Mouse (Mus musculus): Measurements from ENCODE around the gene Wdr62. TPM values are rescaled to one million over a fixed set of nuclear protein-coding genes. Genes with fewer than 3 reads are reported as not detected.
"Not testable (repeated sequence)": the region's sequence is repeated elsewhere in the genome, so short reads cannot be mapped to it uniquely, and the experiment has no call there.

Gene Wdr62
- total RNA-seq, 2 experiments from 2014 or later, result 11.5 to 22.8 TPM

DNA sequence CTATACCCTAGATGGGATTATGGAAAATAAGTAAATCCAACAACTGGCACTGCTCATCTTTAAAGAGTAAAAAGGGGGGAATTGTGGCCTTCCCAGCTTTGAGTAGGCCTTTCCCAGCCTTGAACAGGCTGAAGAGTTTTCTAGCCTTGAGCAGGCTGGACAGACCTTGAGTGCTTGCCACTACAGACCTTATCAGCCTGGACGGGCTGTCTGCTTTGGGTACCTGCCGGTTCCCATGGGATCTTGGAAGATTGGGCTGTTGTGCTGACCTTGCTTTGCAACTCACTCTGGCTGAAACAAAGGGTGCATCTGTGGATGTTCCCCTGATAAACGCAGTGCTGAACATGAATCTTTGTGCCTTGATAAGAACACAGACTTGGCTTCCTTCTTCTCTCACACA lies 66.3 kb downstream of the Wdr62 start:
- ATAC-seq (replicated peaks; ENCODE audit: poor library complexity), result no peak

DNA sequence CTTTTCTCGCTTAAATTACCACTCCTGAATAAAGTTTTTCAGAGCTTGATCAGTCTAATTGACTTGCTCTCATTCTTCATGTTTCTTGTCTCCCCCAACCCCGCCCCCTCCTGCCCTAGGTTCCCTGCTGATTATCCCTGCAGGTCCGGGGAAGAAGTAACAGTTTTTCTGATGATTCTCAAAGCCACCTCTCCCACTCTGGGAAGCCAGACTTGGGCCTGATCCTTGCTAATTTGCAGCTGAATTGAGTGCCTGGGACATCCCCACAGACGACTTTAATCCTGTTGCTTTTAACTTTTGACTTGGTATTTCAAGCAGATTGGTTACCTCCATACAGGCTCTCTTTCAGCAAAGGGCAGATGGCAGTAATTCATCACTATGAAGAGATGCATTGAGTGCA lies 69.2 kb downstream of the Wdr62 start:
- ATAC-seq (replicated peaks; ENCODE audit: poor library complexity), result no peak

DNA sequence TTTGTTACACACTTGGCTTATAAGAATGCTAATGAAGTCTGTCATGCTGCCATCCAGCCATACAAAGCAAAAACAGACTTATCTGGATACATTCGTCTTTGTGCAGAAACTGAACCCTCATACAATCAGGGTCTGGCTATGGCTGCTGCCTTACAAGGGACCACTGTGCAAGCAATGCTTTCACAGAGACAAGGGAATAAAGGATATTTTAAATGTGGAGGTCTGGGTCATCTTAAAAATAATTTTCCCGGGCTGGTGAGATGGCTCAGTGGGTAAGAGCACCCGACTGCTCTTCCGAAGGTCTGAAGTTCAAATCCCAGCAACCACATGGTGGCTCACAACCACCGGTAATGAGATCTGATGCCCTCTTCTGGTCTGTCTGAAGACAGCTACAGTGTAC lies 73.9 kb downstream of the Wdr62 start:
- not testable (repeated sequence) for ATAC-seq (replicated peaks; ENCODE audit: poor library complexity)

DNA sequence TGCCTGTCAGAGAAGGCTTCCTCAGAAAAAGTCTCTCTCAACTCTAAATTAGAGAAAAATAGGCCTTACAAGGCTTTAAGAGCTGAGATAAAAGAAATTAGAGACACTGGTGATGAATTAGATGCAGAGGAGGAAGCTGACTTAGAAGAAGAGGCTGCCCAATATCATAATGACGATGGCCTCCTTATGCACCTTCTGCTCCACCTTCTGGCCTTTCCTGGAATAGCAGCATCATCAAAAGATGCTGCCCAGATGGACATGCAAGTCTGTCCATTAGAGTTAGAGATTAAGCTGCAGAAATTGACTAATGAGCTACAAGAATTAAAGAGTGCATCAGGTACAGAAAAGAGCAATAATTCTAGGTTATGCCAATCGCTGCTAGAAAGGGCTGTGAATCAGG lies 74.8 kb downstream of the Wdr62 start:
- peak; percentile 99 for ATAC-seq (replicated peaks; ENCODE audit: poor library complexity)

DNA sequence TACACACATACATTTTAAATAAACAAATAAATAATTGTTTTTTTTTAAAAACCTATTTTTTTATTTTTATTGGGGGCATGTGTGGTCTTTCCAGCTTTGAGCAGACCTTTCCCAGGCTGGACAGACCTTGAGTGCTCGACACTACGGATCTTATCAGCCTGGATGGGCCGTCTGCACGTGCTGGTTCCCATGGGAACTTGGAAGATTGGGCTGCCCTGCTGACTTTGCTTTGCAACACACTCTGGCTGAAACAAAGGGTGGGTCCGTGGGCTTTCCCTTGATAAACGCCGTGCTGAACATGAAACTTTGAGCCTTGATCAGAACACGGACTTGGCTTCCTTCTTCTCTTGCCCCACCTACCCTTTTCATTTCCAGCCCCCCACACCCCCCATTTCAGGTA lies 75.8 kb downstream of the Wdr62 start:
- ATAC-seq (replicated peaks; ENCODE audit: poor library complexity), result no peak

DNA sequence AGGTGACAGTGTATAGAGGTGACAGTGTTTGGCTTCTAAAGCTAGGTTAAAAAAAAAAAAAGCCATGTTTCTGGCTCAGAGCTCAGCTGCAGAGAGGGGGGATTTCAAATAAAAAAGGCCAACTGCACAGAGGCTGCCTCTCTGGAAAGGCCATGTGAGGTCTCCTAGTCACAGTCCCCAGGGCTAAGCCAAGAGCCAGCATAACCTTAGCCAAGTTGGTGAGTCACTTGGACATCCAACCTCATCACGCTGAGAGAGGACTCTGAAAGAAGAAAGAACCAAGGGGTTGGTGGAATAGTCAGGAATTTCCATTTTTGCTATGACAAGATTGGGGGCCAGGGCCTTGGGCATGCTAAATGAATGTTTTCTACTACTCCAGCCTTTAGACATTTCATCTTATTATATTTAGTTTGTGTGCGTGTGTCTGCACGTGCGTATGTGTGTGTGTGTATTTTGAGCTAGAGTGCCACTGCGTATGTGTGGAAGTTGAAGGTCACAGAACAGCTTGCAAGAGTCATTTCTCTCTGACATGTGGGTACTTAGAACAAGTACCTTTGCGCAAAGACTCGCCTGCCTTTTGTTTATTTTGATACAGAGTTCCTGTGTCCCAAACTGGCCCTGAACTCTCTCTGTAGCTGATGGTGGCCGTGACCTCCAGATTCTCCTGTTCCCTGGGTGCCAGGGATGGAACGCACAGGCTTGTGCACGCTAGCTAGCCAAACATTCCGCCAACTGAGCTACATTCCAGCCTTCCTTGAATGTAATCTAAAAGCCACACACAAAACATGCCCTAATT lies 77.1 kb downstream of the Wdr62 start:
- ATAC-seq (replicated peaks; ENCODE audit: poor library complexity), result no peak

DNA sequence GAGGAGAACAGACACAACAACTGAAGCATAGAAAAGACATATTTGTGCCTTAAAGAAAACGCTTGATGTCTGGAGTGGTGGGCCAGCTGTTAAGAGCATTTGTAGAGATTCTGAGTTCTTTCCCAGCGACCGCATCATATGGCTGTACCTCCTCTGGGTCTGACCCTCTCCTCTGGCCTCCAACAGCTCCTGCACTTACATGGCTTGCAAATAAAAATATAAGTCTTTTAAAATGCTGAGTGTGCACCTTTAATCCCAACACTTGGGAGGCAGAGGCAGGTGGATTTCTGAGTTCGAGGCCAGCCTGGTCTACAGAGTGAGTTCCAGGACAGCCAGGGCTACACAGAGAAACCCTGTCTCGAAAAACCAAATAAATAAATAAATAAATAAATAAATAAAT lies 79.6 kb downstream of the Wdr62 start:
- ATAC-seq (replicated peaks; ENCODE audit: poor library complexity), result not testable (repeated sequence)

DNA sequence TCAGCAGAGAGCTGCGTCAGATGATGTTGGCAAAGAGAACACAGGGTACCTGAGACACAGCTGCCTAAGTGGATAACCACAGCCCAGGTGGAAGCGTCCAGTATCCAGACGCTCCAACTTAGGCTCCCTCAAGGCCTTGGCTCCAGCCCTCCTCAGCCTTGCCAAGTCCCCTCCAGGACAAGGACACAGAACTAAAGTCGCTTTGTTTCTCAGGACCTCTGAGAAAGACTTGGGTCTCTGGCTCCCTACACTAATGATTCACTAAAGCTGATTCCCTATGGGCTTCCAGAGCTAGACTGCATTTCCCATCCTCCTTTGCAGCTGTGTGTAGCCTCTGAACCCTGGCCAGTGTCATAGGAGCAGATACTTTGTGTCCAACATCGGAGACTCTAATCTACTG lies 80.0 kb downstream of the Wdr62 start:
- no peak for ATAC-seq (replicated peaks; ENCODE audit: poor library complexity)

DNA sequence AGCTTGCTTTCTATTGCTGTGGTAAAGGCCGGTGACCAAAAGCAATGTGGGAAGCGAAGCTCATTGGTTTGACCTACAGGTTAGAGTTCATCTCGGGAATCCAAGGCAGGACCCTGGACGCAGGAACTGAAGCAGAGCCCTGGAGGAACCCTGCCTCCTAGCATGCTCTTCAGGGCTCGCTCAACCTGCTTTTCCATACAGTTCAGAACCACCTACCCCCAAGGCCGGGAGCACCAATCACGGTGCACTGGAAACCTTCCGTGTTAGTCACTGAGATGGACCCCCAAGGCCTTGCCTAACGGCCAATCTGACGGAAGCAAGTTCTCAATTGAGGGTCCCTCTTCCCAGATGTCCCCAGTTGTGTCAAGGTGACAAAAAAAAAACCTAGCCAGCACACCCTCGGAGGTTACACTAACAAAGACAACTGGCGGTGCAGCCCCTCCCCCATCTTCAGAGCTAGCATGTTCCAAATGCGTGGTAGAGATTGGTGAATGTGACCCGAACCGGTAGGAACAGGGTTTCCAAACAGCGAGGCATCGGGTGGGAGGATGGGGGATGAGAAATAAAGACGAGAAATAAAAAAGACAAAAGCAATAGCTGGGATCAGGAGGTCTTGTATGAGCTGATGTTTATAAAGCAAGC lies 80.6 kb downstream of the Wdr62 start:
- no peak for ATAC-seq (replicated peaks; ENCODE audit: poor library complexity)

DNA sequence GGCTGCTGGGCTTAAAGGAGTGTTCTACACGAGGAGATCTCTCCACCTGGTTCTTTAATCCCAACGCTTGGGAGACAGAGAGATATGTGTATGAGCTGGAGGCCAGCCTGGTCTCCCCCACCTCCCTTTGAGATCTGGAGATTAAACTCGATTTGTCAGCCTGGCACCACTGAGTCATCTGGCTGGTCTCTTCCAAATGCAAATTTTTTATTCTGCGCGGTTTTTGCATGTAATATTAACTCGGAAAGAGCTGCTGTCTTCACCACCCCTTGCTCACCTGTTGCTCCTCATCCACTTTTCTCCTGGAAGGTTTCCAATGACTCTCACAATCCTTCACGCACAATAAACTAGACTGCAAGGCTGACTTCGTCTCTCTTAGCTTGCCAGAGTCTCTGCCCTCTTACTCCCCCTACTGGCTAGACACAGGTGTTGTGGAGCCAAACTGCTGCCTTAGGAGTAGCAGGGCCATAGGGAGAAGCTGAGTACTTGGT lies 81.7 kb downstream of the Wdr62 start, which contains the start of gene Capns1:
Gene Capns1 (minus strand): TSS at position 331 of the 491 bp plus-strand sequence.
- ATAC-seq (replicated peaks; ENCODE audit: poor library complexity), result peak; percentile 76

DNA sequence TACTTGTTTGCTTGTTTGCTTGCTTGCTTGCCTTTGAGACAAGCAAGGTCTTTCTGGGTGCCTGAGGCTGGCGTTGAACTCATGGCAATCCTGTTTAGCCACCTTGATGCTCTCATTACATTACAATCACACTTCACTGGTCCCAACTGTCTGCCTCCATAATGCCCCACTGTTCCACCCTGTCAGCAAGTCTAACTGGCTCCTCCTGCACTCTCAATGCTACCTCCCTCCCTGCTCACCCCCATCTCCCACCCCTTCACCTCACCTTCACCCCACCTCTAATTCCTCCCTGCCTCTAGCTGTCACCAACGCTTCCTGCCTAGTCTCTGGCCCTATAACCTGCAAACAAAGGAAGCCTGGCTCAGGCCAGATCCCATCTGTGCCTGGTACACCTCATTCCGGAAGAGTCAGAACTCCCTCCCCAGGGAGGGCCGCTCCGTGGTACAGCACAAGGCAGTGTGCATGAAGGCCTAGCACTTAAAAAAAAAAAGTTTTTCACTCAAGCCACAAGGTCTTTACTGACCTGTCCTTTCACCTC lies 82.6 kb downstream of the Wdr62 start:
- no peak for ATAC-seq (replicated peaks; ENCODE audit: poor library complexity)

DNA sequence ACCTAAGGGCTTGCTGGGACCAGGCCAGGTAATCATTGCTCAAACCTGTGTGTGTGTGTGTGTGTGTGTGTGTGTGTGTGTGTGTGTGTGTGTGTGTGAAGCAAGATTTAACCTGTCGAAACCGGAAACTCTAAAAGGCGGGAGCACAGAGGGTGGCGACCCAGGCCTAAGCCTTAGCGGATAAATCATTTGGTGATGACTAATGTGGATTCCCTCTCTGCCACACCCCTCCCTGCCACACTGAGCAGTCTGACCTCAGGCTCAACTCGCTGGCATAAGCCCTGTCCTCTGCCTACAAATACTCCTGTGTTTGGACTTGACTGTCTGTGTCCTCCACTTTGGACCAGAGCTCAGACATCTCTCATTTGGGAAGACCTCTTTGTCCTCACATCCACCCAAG lies 84.0 kb downstream of the Wdr62 start:
- ATAC-seq (replicated peaks; ENCODE audit: poor library complexity), result 0 out of 2 replicates have a peak, but pooled peaks have one; percentile 13

DNA sequence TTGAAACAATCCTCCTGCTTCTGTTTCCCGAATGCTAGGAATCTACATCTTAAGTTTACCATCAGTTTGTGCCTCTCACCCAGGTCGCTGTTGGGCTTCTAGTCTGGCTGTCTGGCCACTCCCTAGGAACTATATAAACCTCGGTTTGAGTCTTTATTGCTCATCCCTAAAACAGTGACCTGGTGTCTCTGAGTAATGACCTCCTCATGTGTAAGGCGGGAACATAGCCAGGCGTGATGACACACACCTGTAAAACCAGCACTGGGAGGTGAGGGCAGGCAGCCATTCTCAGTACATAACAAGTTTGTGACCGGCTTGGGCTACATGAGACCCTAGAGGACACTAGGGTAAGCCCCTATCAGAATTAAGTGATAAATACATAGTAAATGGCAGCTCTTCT lies 84.8 kb downstream of the Wdr62 start:
- no peak for ATAC-seq (replicated peaks; ENCODE audit: poor library complexity)

DNA sequence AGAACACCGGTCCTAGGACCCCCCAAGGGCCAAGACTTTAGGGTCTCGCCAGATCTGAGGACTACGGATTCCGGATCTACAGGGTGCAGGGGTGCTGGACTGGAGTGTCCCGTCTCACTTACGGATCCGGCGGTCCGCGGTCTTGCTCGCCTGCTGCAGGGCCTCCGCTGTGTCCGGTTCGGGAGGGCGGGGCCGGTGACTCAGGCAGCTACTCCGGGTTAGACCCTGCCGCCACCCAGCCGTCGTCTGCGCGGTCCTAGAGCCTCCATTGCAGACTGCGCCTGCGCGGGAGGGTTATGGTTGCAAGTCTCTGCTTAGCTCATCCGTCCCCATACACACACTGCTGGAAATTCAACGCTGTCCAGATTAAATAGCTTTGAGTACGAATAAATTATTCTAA lies 85.3 kb downstream of the Wdr62 start:
- peak; percentile 80 for ATAC-seq (replicated peaks; ENCODE audit: poor library complexity)

DNA sequence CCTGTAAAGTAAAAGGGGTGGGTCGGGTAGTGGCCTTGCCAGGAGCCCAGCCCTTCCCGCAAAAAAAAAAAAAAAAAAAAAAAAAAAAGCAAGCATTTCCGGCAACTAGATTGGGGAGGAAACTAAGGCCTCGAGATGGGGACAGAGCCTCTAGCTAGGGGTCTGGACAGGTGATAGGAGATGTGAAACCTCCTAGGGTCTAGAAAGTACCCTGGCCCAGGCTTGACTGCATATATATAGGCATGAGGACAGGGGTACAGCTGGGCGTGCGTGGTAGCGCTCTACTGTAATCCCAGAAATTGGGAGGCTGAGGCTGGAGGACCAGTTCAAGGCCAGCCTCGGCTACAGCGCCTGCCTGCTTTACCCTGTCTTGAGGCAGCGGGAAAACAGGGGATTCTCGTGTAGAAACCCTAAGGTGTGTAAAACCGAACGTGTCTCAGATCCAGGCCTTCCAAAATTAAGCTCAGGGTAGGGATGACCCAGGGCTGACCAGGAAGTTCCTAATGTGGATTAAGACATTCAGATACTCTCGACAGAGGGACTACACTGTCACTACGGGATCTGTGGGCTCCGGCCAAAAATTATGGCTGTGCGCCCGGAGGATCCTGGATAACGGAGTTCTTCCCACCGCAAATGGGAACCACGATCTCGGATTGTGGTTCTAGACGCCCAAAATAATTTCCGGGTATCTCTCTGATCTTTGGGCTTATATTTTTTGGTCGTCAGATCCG lies 86.0 kb downstream of the Wdr62 start:
- peak; percentile 25 for ATAC-seq (replicated peaks; ENCODE audit: poor library complexity)

DNA sequence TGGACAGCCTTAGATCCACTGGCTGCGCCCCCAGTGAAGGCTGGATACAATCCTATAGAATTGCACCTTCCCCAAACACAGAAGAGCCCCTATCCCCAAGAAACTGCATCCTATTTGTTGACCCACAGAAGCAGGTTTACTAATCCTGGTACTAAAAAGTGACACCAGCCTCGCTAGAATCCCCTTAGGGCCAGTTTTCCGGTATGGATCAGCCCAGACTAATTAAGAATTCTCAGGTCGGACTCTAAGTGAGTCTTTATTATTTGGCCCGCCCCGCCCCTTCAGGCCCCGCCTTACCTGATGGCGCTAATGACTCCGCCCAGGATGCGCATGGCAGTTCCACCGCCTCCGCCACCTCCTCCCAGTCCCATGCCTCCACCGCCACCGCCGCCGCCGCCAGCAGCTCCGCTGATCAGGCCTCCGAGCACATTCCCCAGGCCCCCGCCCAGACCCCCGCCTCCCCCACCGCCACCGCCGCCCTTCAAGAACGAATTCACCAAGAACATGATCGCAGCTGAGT lies 86.6 kb downstream of the Wdr62 start:
- ATAC-seq (replicated peaks; ENCODE audit: poor library complexity), result peak; percentile 77

DNA sequence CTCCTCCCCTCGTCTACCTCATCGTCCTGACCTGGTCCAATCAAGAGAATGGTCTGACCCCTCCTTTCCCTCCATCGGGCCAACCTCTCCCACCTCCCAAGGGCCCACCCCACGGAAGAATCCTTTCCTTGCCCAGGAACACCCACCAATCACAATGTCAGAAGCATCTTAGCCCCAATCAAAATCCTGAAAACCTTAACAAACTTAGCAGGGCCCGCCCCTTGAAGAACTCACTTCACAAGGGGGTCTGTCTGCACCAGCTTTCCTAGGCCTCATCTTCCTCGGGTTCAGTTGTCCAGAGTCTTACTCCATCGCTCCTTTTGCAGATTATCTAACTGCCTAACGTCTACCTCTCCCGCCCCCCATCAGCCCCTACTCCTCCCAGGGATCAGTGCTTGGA lies 87.2 kb downstream of the Wdr62 start:
- no peak for ATAC-seq (replicated peaks; ENCODE audit: poor library complexity)

DNA sequence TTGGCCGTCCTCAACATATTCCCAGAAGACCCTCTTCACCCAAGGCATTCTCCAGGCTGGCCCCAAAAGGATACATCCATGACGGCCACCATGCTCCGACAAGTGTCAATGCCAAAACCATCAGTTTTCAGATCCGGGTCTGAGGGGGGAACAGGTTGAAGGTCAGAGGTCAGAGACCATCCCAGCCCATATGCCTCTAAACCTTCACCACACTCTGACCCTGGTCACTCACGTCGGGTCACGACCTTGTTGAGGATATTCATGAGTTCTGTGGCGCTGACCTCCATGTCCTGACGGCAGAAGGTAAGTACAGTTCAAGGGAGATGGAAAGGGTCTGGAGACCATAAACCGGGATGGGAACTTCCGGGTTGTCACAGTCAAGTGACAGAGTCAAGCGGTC lies 88.1 kb downstream of the Wdr62 start:
- no peak for ATAC-seq (replicated peaks; ENCODE audit: poor library complexity)
